Mouse (Mus musculus) neural tube, embryonic 14.5 days (tissue): ENCODE measurements at regions not wholly inside any gene's neighbourhood (a gene's known extent, or its start where the extent isn't known, plus 50 kb on each side); places are given as distances from the start of the nearest gene placed in this dataset.

ENCODE experiments used
- ATAC-seq: fragments of 200-750 bp; cut with Nextera tagmentation; 2 replicates; pipeline ENCODE4 v1.8.0; 2017; ENCODE audit warnings: low read depth, mild to moderate bottlenecking, moderate TSS enrichment, moderate library complexity
- H3K27ac ChIP-seq: fragments of 300-500 bp; sonication (generic); 2 replicates; pipeline ENCODE4 v1.5.1; 2014; ENCODE audit warnings: low read depth, mild to moderate bottlenecking, control low read depth, low read length, moderate library complexity, mixed read lengths
- H3K27me3 ChIP-seq: fragments of 300-500 bp; sonication (generic); 2 replicates; pipeline ENCODE4 v1.6.1; 2014; ENCODE audit warnings: low read length; ENCODE audit not compliant: control insufficient read depth, insufficient read depth
- H3K36me3 ChIP-seq: fragments of 300-500 bp; sonication (generic); 2 replicates; pipeline ENCODE4 v1.6.1; 2014; ENCODE audit warnings: low read length, mixed read lengths; ENCODE audit not compliant: control insufficient read depth, insufficient read depth
- H3K4me1 ChIP-seq: fragments of 300-500 bp; sonication (generic); 2 replicates; pipeline ENCODE4 v1.6.1; 2014; ENCODE audit warnings: low read length; ENCODE audit not compliant: control insufficient read depth, insufficient read depth
- H3K4me2 ChIP-seq: fragments of 300-500 bp; sonication (generic); 2 replicates; pipeline ENCODE4 v1.6.1; 2014; ENCODE audit warnings: mild to moderate bottlenecking, low read depth, low read length, control low read depth
- H3K4me3 ChIP-seq: fragments of 300-500 bp; sonication (generic); 2 replicates; pipeline ENCODE4 v1.5.1; 2014; ENCODE audit warnings: low read depth, low read length, control low read depth, mixed read lengths
- H3K9ac ChIP-seq: fragments of 300-500 bp; sonication (generic); replicated peaks from 2 replicates; pipeline ENCODE4 v1.6.1; 2014; ENCODE audit warnings: low read depth, mild to moderate bottlenecking, control low read depth, low read length, mixed read lengths
- H3K9me3 ChIP-seq: fragments of 300-500 bp; sonication (generic); 2 replicates; pipeline ENCODE4 v1.6.1; 2016; ENCODE audit warnings: low read length; ENCODE audit not compliant: control insufficient read depth
- WGBS: fragments of 180-500 bp; shearing (Covaris S2); extraction: QIAGEN DNeasy Blood & Tissue Kit; methylation state at CpG from one replicate; pipeline ENCODE4 v1.1.7; 2014; 5-methylcytosine and 5-hydroxymethylcytosine counted together

GRCm38 (mm10) chr7:130028945-130029344 lies 437.3 kb downstream of the Wdr11 start:
- H3K4me1 ChIP-seq = no peaks in the 10 kb centered on the region
- no peak overlapping the region for H3K27ac ChIP-seq
- H3K4me3 ChIP-seq = no peak overlapping the region
- H3K36me3 ChIP-seq = no peaks in the 10 kb centered on the region
- H3K27me3 ChIP-seq = no peaks in the 10 kb centered on the region
- no peaks in the 10 kb centered on the region for H3K9me3 ChIP-seq
- H3K4me2 ChIP-seq = no peak overlapping the region
- H3K9ac ChIP-seq = no peak overlapping the region
- no peak for ATAC-seq

- Histone ChIP-seq H3K4me3 (no peak overlapping the region), H3K36me3 (no peaks in the 10 kb centered on the region), H3K4me2 (no peak overlapping the region), H3K27ac (no peak overlapping the region), H3K9me3 (no peaks in the 10 kb centered on the region), H3K9ac (no peak overlapping the region), H3K27me3 (no peaks in the 10 kb centered on the region), H3K4me1 (no peaks in the 10 kb centered on the region)
- no peak for ATAC-seq
- WGBS = 87% methylated on average over 4 of the region's 4 CpGs
These were observed 439.0 kb downstream of the Wdr11 start for GRCm38 (mm10) chr7:130030711-130031110.

GRCm38 (mm10) chr7:130036235-130036634 lies 444.6 kb downstream of the Wdr11 start:
- Histone ChIP-seq H3K9me3 (no peaks in the 10 kb centered on the region), H3K27ac (no peak overlapping the region), H3K4me1 (no peaks in the 10 kb centered on the region), H3K36me3 (no peaks in the 10 kb centered on the region), H3K4me2 (no peak overlapping the region), H3K27me3 (no peaks in the 10 kb centered on the region), H3K4me3 (no peak overlapping the region), H3K9ac (no peak overlapping the region)
- WGBS = 9% methylated on average over 5 of the region's 5 CpGs
- no peak for ATAC-seq

- H3K9me3 ChIP-seq = no peaks in the 10 kb centered on the region
- WGBS = 61% methylated on average over 8 of the region's 8 CpGs
- H3K9ac ChIP-seq = no peak overlapping the region
- no peak overlapping the region for H3K4me3 ChIP-seq
- H3K4me1 ChIP-seq = no peaks in the 10 kb centered on the region
- no peak for ATAC-seq
- H3K4me2 ChIP-seq = no peak overlapping the region
- H3K27ac ChIP-seq = no peak overlapping the region
- no peaks in the 10 kb centered on the region for H3K27me3 ChIP-seq
- H3K36me3 ChIP-seq = no peaks in the 10 kb centered on the region
These were observed 445.3 kb downstream of the Wdr11 start for GRCm38 (mm10) chr7:130036845-130037572.

GRCm38 (mm10) chr7:130037573-130037925 lies 445.9 kb downstream of the Wdr11 start:
- Histone ChIP-seq H3K4me3 (no peak overlapping the region), H3K4me2 (no peak overlapping the region), H3K36me3 (no peaks in the 10 kb centered on the region), H3K4me1 (no peaks in the 10 kb centered on the region), H3K27ac (no peak overlapping the region), H3K9ac (no peak overlapping the region), H3K27me3 (no peaks in the 10 kb centered on the region), H3K9me3 (no peaks in the 10 kb centered on the region)
- WGBS = 68% methylated on average over 4 of the region's 4 CpGs
- ATAC-seq = no peak

GRCm38 (mm10) chr7:130040596-130040995 lies 448.9 kb downstream of the Wdr11 start:
- Histone ChIP-seq H3K4me3 (no peak overlapping the region), H3K4me1 (no peaks in the 10 kb centered on the region), H3K9ac (no peak overlapping the region), H3K36me3 (no peaks in the 10 kb centered on the region), H3K4me2 (no peak overlapping the region), H3K27ac (no peak overlapping the region), H3K9me3 (no peaks in the 10 kb centered on the region), H3K27me3 (no peaks in the 10 kb centered on the region)
- WGBS = 88% methylated on average over 8 of the region's 8 CpGs
- ATAC-seq = no peak

GRCm38 (mm10) chr7:130041402-130041965 lies 449.8 kb downstream of the Wdr11 start:
- H3K27ac ChIP-seq = no peak overlapping the region
- H3K36me3 ChIP-seq = no peaks in the 10 kb centered on the region
- 91% methylated on average over 11 of the region's 11 CpGs for WGBS
- no peaks in the 10 kb centered on the region for H3K9me3 ChIP-seq
- no peak for ATAC-seq
- no peak overlapping the region for H3K4me2 ChIP-seq
- no peak overlapping the region for H3K4me3 ChIP-seq
- H3K9ac ChIP-seq = no peak overlapping the region
- no peaks in the 10 kb centered on the region for H3K27me3 ChIP-seq
- H3K4me1 ChIP-seq = no peaks in the 10 kb centered on the region

GRCm38 (mm10) chr7:130042296-130042910 lies 450.7 kb downstream of the Wdr11 start:
- no peaks in the 10 kb centered on the region for H3K36me3 ChIP-seq
- H3K4me3 ChIP-seq = no peak overlapping the region
- H3K4me2 ChIP-seq = no peak overlapping the region
- no peak for ATAC-seq
- H3K4me1 ChIP-seq = no peaks in the 10 kb centered on the region
- no peaks in the 10 kb centered on the region for H3K27me3 ChIP-seq
- WGBS = 58% methylated on average over 5 of the region's 5 CpGs
- no peaks in the 10 kb centered on the region for H3K9me3 ChIP-seq
- no peak overlapping the region for H3K9ac ChIP-seq
- H3K27ac ChIP-seq = no peak overlapping the region

GRCm38 (mm10) chr7:130043397-130044234 lies 452.0 kb downstream of the Wdr11 start:
- WGBS = 66% methylated on average over 21 of the region's 21 CpGs
- no peak overlapping the region for H3K4me2 ChIP-seq
- no peaks in the 10 kb centered on the region for H3K4me1 ChIP-seq
- no peaks in the 10 kb centered on the region for H3K9me3 ChIP-seq
- H3K27me3 ChIP-seq = no peaks in the 10 kb centered on the region
- no peak overlapping the region for H3K27ac ChIP-seq
- no peaks in the 10 kb centered on the region for H3K36me3 ChIP-seq
- ATAC-seq = no peak
- H3K9ac ChIP-seq = no peak overlapping the region
- H3K4me3 ChIP-seq = no peak overlapping the region
